Mouse (Mus musculus) forebrain, embryonic 12.5 days (tissue): ENCODE results near the gene Zfp710. TPM values are rescaled to one million over a fixed set of nuclear protein-coding genes. Genes with fewer than 3 reads are reported as not detected.
A peak's percentile ranks its signal among the peaks of the same experiment; 100 is the strongest.

Experiments used
- ATAC-seq: fragments of 200-750 bp; cut with Nextera tagmentation; 2 replicates; pipeline ENCODE4 v1.8.0; 2017; ENCODE audit warnings: moderate TSS enrichment; ENCODE audit not compliant: low FRiP score
- H3K27ac ChIP-seq: fragments of 300-500 bp; sonication (generic); 2 replicates; pipeline ENCODE4 v1.5.1; 2016; ENCODE audit warnings: mild to moderate bottlenecking
- H3K27me3 ChIP-seq: fragments of 300-500 bp; sonication (generic); 2 replicates; pipeline ENCODE4 v1.6.1; 2016; ENCODE audit warnings: mild to moderate bottlenecking
- H3K36me3 ChIP-seq: fragments of 300-500 bp; sonication (generic); replicated peaks from 2 replicates; pipeline ENCODE4 v1.6.1; 2016; ENCODE audit warnings: mild to moderate bottlenecking
- H3K4me1 ChIP-seq: fragments of 300-500 bp; sonication (generic); 2 replicates; pipeline ENCODE4 v1.6.1; 2016
- H3K4me2 ChIP-seq: fragments of 300-500 bp; sonication (generic); 2 replicates; pipeline ENCODE4 v1.6.1; 2016; ENCODE audit warnings: mild to moderate bottlenecking, moderate library complexity
- H3K4me3 ChIP-seq: fragments of 300-500 bp; sonication (generic); replicated peaks from 2 replicates; pipeline ENCODE4 v1.5.1; 2016; ENCODE audit warnings: mild to moderate bottlenecking
- H3K9ac ChIP-seq: fragments of 300-500 bp; sonication (generic); 2 replicates; pipeline ENCODE4 v1.6.1; 2016; ENCODE audit warnings: mild to moderate bottlenecking
- H3K9me3 ChIP-seq: fragments of 300-500 bp; sonication (generic); 2 replicates; pipeline ENCODE4 v1.6.1; 2016
- WGBS: fragments of 180-500 bp; shearing (Covaris S2); methylation state at CpG from one replicate; pipeline ENCODE4 v1.1.7; 2016; 5-methylcytosine and 5-hydroxymethylcytosine counted together
- polyA plus RNA-seq: library from polyadenylated mRNA; unstranded; fragments of >200 nt; fragmentation: Nextera tagmentation; extraction: Ambion mirVana; gene quantifications from 2 replicates; pipeline ENCODE4 v1.2.1, GENCODE M21; 2016

The Zfp710 gene
- polyA plus RNA-seq, 1 experiment from 2014 or later, result 30.5 TPM

GRCm38 (mm10) chr7:80063244-80063643 lies 38.6 kb downstream of the Zfp710 start:
- peak overlapping the region; percentile 65 for H3K27ac ChIP-seq
- no peaks in the 10 kb centered on the region for H3K27me3 ChIP-seq
- H3K36me3 ChIP-seq, result no peaks in the 10 kb centered on the region
- peak overlapping the region; percentile 17; the same call in 1 of the 2 replicates for H3K9ac ChIP-seq
- WGBS, result 68% methylated on average over 5 of the region's 5 CpGs
- ATAC-seq, result peak; percentile 34; the same call in 1 of the 2 replicates
- H3K4me1 ChIP-seq, result peaks cover 59% of the 10 kb centered on the region
- H3K4me2 ChIP-seq, result peak overlapping the region; percentile 19
- H3K9me3 ChIP-seq, result no peaks in the 10 kb centered on the region
- H3K4me3 ChIP-seq, result no peak overlapping the region

DNA sequence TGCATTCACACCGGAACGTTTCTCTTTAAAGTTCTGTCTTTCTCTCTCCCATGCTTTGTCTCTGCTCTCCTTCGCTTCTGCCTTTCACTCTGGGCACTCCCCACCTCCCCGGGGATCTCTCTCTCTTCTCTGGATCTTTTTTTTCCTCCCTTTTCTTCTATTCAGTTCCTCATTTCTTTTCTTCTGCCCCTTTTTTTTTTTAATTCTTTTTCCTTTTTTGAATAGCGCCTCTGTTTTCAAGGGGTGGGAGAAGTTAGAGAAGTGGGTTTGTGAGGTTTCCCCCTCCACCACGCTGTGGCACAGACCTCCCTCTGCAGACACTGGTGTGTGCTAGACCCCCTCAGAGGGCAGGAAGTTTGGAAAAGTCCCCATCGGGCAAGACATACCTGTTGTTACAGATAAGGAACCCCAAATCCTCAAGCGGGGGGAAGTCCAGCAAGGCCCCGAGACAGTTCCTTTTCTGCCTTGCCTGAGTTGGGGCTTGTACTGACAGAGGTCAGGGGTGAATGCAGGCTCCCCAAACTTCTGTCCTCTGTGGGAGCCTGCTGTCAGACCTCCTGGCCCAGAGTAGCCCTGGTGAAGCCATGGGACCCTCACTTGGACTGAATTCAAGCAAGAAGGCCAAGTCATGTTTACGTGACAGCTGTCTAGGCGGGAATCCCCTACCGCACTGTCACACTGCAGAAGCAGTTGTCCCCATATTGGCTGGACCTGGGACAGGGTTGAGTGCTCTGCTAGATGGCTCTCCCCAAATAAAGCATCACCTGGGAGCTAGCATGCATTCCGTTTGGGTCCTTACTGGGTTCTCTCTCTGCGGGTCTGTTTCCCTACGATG lies 39.5 kb downstream of the Zfp710 start:
- Histone ChIP-seq H3K4me2 (peak overlapping the region; percentile 19), H3K27ac (peak overlapping the region; percentile 65), H3K27me3 (no peaks in the 10 kb centered on the region), H3K4me1 (peaks cover 59% of the 10 kb centered on the region), H3K36me3 (no peaks in the 10 kb centered on the region), H3K9me3 (no peaks in the 10 kb centered on the region), H3K4me3 (no peak overlapping the region), H3K9ac (no peak overlapping the region)
- 49% methylated on average over 15 of the region's 15 CpGs for WGBS
- no peak for ATAC-seq

GRCm38 (mm10) chr7:80065250-80065649 lies 40.6 kb downstream of the Zfp710 start:
- no peak overlapping the region for H3K4me3 ChIP-seq
- H3K27me3 ChIP-seq, result no peaks in the 10 kb centered on the region
- 90% methylated on average over 3 of the region's 3 CpGs for WGBS
- no peak overlapping the region for H3K27ac ChIP-seq
- no peak overlapping the region for H3K4me2 ChIP-seq
- ATAC-seq, result no peak
- H3K4me1 ChIP-seq, result peaks cover 64% of the 10 kb centered on the region
- H3K36me3 ChIP-seq, result no peaks in the 10 kb centered on the region
- H3K9ac ChIP-seq, result no peak overlapping the region
- no peaks in the 10 kb centered on the region for H3K9me3 ChIP-seq

DNA sequence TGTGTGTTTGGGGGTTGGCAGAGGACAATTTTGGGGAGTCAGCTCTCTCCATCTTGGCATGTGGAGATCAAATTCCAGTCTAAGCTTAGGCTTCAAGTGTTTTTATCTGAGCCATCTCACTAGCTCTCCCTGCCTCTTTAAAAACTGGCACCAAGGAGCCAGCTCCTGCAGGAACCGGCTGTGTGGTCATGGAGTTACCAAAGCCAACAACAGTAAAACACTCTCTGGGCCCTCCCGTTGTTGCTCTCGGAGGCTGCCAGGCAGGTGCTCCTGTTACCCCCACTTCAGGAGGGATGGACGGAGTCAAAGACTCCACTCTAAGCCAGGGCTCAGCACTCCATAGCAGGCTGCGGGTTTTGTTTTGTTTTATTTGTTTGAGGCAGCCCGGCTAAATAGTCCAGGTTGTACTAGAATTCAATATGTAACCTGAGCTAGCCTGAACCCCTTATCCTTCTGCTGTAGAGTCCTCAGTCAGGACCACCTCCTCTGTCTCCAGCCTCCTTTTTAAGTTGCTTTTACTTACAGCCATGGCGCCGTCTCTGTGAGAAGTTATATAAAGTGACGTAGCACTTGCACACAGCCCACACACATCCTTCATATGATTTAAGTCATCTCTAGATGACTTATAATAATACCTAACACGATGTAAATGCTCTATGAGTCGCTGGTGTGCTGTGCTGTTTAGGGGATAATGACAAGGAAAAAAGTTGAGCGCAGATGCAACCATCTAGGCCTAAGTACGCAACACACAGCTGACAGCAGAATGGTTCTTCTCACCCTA lies 42.3 kb downstream of the Zfp710 start:
- Histone ChIP-seq H3K4me2 (no peak overlapping the region), H3K9me3 (no peaks in the 10 kb centered on the region), H3K9ac (no peak overlapping the region), H3K4me1 (peaks cover 74% of the 10 kb centered on the region), H3K4me3 (no peak overlapping the region), H3K27me3 (no peaks in the 10 kb centered on the region), H3K36me3 (no peaks in the 10 kb centered on the region), H3K27ac (no peak overlapping the region)
- no peak for ATAC-seq
- WGBS, result 64% methylated on average over 13 of the region's 13 CpGs

- Histone ChIP-seq H3K4me1 (peaks cover 70% of the 10 kb centered on the region), H3K4me3 (no peak overlapping the region), H3K9me3 (no peaks in the 10 kb centered on the region), H3K27me3 (no peaks in the 10 kb centered on the region), H3K27ac (0 out of 2 replicates have a peak overlapping the region, but pooled peaks have one; percentile 13), H3K4me2 (no peak overlapping the region), H3K9ac (no peak overlapping the region), H3K36me3 (no peaks in the 10 kb centered on the region)
- ATAC-seq, result no peak
- WGBS, result 58% methylated on average over 5 of the region's 7 CpGs
Observed at GRCm38 (mm10) chr7:80068341-80068740, 43.7 kb downstream of the Zfp710 start.

DNA sequence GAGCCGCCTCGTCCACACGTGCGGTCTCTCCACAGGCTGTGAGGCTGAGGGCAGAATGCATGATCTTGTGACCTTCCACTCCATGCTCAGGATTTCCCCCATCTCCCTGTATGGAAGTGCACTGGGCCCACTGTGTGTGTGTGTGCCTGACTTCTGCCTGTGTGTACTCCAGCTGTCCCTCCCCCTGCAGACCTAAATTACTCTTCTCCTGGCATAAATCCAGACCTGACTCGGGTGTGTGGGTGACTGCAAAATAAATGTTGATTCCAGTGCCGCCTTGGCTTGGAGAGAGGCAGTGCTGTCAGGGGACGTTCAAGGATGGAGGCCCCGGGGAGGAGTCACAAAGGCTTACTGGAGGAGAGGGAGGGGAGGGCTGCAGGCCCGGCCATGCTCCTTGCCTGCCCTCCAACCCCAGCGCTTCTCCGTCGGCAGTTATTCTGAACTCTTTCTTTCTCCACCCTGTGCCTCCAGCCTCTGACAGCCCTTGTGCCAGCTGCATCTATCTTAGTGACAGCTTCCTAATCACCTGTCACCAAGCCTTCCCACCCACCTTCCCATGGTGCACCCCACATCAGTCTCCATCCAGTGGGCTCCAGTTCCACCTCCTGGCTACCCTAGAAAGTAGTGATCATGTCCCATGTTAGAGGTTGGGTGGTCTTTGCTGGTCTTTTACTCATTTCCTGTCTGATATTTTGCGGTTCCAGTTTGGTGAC lies 45.2 kb downstream of the Zfp710 start:
- H3K4me2 ChIP-seq, result no peak overlapping the region; the same call in 1 of the 2 replicates
- no peaks in the 10 kb centered on the region for H3K27me3 ChIP-seq
- H3K9ac ChIP-seq, result peak overlapping the region; percentile 33; the same call in 1 of the 2 replicates
- H3K27ac ChIP-seq, result peak overlapping the region; percentile 80
- H3K9me3 ChIP-seq, result no peaks in the 10 kb centered on the region
- WGBS, result 16% methylated on average over 13 of the region's 13 CpGs
- H3K36me3 ChIP-seq, result no peaks in the 10 kb centered on the region
- ATAC-seq, result peak; percentile 44
- H3K4me3 ChIP-seq, result no peak overlapping the region; the same call in 1 of the 2 replicates
- peaks cover 72% of the 10 kb centered on the region for H3K4me1 ChIP-seq

DNA sequence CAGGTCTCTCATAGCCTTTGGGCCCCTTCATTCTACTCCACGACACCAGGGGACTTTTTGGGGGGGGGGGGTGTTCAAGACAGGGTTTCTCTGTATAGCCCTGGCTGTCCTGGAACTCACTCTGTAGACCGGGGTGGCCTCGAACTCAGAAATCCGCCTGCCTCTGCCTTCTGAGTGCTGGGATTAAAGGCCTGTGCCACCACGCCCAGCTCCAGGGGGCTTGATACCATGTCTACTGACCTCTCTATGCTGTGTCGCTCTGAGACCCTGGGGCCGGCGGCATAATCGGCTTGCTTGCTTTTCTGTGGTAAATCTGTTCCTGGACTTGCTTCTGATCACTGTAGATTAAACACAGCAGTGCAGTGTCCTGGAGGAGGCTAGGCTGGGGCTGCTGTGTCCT lies 46.6 kb downstream of the Zfp710 start:
- Histone ChIP-seq H3K36me3 (no peaks in the 10 kb centered on the region), H3K27me3 (no peaks in the 10 kb centered on the region), H3K4me1 (peaks cover 86% of the 10 kb centered on the region), H3K4me2 (no peak overlapping the region), H3K9me3 (no peaks in the 10 kb centered on the region), H3K9ac (no peak overlapping the region), H3K4me3 (no peak overlapping the region), H3K27ac (no peak overlapping the region)
- ATAC-seq, result no peak
- 91% methylated on average over 9 of the region's 9 CpGs for WGBS

- 50% methylated on average over 6 of the region's 6 CpGs for whole genome bisulfite sequencing
- ATAC-seq, result no peak
- Histone ChIP-seq H3K9ac (no peak overlapping the region), H3K4me1 (peaks cover 91% of the 10 kb centered on the region), H3K9me3 (no peaks in the 10 kb centered on the region), H3K27me3 (no peaks in the 10 kb centered on the region), H3K4me2 (no peak overlapping the region), H3K36me3 (no peaks in the 10 kb centered on the region), H3K27ac (0 out of 2 replicates have a peak overlapping the region, but pooled peaks have one; percentile 16), H3K4me3 (no peak overlapping the region)
Observed at GRCm38 (mm10) chr7:80072297-80072696, 47.7 kb downstream of the Zfp710 start.

DNA sequence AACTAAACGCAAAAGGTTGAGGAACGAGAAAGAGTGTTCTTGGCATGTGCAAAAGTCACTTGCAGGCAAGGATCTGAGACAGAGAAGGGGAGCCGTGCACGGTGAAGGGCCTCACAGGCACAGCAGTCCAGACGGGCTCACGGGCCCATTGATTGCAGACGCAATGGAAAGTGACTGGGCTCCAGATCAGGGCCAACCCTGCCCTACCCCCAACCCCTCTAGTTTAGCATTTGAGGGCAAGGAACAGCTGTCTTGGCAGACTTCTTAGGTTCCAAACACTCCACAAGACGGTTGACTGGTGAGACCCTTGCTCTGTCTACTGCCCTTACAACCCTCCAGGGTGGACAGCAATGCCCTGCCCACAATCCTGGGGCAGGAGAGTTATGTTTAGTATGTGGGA lies 48.9 kb downstream of the Zfp710 start:
- H3K4me1 ChIP-seq, result peaks cover 91% of the 10 kb centered on the region
- H3K9ac ChIP-seq, result no peak overlapping the region
- no peak overlapping the region for H3K4me2 ChIP-seq
- no peak for ATAC-seq
- 83% methylated on average over 8 of the region's 8 CpGs for WGBS
- H3K36me3 ChIP-seq, result no peaks in the 10 kb centered on the region
- H3K27ac ChIP-seq, result no peak overlapping the region
- no peaks in the 10 kb centered on the region for H3K9me3 ChIP-seq
- no peak overlapping the region for H3K4me3 ChIP-seq
- no peaks in the 10 kb centered on the region for H3K27me3 ChIP-seq

DNA sequence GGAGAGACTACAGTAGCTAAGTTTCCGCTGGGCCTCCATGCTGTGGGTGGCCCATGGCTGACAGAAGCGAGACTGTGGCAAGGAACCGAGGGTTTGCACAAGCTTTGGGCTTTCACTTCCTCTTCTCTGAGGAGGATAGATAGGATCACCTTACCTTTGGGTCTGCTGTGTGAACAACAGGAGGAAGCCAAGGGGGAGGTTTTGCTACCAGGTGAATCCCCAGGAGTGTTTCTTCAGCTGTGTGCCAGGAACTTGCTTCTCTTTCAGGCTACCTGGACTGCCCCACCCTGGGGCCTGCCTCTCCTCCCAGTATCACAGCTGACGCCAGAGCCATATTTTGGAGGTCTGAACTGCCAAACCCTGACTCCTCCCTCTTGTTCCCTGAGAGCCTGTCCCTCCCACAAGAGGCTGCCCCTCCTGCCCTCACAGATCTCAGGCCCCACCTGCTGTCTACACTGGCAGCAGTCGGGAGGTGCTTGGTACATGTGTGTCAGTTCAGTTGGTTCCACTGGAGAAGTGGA lies 50.4 kb downstream of the Zfp710 start:
- Histone ChIP-seq H3K9ac (no peak overlapping the region), H3K4me3 (no peak overlapping the region), H3K4me2 (no peak overlapping the region), H3K9me3 (no peaks in the 10 kb centered on the region), H3K27me3 (no peaks in the 10 kb centered on the region), H3K27ac (peak overlapping the region; percentile 89), H3K36me3 (no peaks in the 10 kb centered on the region), H3K4me1 (peaks cover 84% of the 10 kb centered on the region)
- no peak for ATAC-seq
- 41% methylated on average over 5 of the region's 5 CpGs for WGBS

DNA sequence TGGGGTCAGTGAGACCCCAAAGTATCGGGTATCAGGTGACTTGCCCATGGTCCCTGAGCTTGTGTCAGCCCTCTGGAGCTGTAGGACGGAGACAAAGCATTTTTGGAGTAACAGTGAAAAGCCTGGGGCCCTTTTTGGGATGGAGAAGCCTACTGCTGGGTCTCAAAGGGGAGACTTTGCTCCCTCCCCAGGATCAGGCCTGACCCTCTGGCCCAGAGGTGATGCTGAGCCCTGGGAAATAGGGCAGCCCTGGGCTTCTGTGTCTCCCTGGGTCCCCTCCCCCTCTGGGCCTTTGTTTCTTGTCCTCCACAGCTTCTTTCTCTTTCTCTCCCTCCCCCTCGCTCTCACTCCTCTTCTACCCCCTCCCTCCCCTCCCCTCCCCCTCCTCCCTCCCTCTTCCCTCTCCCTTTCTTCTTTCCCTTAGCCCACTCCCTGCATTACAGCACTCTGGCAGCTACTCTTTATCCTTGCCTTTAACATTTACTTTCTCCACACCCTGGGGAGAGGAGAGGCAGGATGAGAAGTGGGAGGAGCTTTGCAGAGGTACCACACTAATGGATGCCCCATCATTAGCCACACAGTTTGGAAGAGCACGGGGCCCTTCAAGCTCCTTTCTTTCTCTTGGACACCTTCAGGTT lies 51.5 kb downstream of the Zfp710 start:
- Histone ChIP-seq H3K27ac (peak overlapping the region; percentile 89), H3K9me3 (no peaks in the 10 kb centered on the region), H3K9ac (peak overlapping the region; percentile 44; the same call in 1 of the 2 replicates), H3K36me3 (peaks cover 1% of the 10 kb centered on the region), H3K4me1 (peaks cover 76% of the 10 kb centered on the region), H3K27me3 (no peaks in the 10 kb centered on the region), H3K4me2 (peak overlapping the region; percentile 31), H3K4me3 (no peak overlapping the region)
- 3% methylated on average over 4 of the region's 4 CpGs for WGBS
- peak; percentile 78 for ATAC-seq
